Mouse (Mus musculus): ENCODE measurements around the gene Hoxb2.
A peak's percentile ranks its signal among the peaks of the same experiment; 100 is the strongest.

Hoxb2 gene

DNA sequence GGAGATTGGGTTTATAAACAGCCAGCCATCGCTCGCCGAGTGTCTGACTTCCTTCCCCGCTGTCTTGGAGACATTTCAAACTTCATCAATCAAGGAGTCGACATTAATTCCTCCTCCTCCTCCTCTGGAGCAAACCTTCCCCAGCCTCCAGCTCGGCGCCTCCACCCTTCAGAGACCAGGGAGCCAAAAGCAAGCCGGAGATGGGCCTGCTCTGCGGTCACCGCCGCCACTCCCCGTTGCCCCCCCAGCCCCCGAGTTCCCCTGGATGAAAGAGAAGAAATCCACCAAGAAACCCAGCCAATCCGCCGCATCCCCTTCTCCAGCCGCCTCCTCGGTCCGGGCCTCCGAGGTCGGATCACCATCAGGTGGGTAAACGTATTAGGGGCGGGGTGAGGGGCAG lies 1.5 kb downstream of the Hoxb2 start:
- DNase-seq, result peak; percentile 77 to 84

DNA sequence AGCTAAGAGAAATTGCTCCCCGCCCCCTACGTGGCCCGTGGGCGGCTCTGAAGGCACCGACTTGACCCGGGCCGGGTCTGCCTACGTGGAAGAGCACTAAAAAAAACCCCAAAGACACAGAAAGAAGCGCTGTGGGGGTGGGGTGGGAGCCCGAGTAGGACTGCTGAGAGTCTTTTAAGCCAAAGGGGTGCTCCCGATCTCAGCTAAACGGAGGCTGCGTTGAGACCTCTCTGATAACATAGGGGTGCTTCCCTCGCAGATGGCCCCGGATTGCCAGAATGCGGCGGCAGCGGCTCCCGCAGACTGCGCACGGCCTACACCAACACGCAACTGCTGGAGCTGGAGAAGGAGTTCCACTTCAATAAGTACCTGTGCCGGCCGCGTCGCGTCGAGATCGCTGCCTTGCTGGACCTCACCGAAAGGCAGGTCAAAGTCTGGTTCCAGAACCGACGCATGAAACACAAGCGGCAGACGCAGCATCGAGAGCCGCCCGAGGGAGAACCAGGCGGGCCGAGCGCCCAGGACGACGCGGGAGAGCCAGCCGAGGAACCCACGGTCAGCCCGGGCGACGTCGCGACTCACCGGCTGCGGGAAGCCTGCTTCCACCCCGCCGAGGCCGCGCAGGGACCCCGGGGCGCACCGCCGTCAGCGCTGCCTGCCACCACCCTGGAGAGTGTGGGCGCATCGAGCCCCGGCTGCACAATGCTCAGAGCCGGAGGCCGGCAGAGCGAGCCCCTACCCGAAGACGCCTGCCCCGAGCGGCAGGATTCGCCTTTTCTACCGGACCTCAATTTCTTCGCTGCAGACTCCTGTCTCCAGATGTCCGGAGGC lies 2.6 kb downstream of the Hoxb2 start:
- peak; percentile 75 to 84 for DNase-seq

DNA sequence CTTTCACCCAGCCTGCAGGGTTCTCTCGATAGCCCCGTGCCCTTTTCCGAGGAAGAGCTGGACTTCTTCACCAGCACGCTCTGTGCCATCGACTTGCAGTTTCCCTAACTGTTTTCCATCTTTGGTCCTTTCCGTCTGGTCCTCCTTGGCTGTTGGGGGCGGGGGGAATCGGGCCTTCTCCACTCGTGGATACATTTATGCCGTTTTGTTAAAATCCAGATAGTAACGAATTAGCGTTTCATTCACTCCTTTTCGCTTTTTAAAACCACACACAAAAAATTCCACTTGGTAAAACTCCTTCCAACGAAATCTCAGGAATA lies 3.2 kb downstream of the Hoxb2 start:
- no peak for DNase-seq

DNA sequence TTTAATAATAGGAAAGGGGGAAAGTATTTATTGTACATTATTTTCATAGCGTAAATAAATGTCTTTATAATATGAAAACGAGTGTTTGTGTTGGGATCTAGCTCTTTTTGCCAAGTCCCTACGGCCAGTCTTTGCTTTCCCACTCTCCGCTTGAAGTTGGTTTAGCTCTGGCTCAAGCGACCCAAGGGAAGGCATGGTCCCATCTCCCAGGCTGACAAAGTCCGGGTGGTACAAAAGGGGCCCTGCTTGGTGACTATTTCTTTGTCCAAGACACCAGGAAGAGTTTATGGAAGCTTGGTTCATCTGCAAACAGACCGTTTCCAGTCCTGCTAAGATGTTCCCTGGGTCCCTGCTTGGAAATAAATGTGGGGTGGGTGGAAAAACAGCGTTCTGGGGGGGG lies 3.6 kb downstream of the Hoxb2 start:
- peak; percentile 51 to 66 for DNase-seq

DNA sequence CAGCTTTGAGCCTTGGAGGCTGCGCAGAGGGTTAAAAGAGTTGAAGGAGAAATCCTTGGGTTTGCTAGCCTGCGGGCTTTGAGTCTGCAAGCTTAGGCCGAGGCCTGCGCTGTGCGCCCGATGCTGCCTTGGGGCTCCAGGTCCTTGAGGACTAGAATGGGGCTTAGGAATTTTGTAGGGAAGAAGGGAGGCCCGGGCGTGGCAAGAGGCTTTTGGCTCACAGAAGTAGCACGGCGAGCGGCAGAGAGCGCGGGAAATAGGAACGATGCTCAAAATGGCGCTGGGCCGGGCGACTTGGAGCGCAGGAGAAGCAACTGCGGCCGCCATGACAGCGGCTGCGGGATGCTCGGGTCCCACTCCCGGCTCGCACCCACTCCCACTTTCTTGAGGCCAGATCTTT lies 4.1 kb downstream of the Hoxb2 start:
- DNase-seq, result peak; percentile 78 to 88

DNA sequence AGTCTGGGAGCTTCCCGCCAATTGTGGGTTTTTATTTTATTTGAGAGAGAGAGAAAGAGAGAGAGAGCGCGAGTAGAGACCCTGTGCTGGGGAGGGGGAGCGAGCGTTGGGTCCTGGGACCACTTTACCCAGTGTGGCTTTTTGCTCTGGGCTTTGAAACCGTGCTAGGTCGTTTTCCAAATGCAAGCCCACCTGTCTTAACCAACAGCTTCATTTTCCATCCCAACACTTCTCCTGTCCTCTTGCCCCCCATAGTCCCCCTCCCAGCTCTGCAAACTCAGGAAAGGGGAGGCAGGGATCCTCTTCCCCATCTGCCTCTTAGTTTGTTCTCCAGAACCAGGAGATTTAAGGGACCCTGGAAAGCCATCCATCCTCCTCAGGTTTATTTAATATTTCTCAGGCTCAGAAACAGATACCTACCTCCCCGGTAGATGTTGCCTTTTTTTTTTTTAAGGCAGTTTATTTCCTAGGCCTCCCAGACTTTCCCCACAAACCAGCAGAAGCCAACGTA lies 4.5 kb downstream of the Hoxb2 start:
- DNase-seq, result no peak

DNA sequence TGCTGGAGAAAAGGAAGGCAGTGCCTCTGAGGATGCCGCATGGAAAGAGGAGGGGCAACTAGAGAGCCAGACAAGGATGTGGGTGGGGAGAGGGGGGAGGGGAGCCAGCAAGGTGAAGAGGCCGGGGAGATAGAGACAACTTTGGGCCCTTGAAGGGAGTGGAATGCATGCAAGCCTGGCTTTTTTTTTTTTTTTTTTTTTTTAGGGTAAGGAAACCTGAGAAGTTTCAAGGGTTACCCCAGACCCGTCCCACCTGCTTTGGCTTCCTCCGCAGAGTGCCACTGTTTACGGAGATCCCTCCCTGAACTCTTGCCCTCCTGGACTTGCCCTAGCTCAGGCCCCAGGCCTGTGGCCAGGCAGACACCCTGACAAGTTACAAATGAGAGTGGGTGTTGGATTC lies 13.5 kb downstream of the Hoxb2 start:
- DNase-seq, result peak; percentile 43 to 59

DNA sequence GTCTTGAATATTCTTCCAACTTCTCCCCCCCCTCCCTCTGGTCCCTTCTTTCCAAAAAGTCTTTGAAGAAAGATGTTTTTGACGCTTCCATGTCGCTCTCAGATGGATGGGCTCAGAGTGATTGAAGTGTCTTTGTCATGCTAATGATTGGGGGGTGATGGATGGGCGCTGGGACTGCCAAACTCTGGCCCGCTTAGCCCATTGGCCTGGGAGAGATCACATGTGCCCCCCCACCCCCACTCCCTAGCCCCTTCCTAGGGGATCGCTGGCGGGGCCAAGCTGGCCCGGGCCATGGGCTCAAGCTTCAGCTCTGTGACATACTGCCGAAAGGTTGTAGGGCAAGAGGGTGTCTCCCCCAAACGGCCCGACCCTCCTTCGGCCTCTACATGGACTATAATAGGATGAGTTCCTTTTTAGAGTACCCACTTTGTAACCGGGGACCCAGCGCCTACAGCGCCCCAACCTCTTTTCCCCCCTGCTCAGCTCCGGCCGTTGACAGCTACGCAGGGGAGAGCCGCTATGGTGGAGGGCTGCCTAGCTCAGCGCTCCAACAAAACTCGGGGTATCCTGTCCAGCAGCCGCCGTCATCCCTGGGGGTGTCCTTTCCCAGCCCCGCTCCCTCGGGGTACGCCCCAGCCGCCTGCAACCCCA lies 15.2 kb downstream of the Hoxb2 start, which contains the start of gene Hoxb1:
TSS of gene Hoxb1 (plus strand) at position 312 of the 651 bp plus-strand sequence.
- DNase-seq, result no peak

DNA sequence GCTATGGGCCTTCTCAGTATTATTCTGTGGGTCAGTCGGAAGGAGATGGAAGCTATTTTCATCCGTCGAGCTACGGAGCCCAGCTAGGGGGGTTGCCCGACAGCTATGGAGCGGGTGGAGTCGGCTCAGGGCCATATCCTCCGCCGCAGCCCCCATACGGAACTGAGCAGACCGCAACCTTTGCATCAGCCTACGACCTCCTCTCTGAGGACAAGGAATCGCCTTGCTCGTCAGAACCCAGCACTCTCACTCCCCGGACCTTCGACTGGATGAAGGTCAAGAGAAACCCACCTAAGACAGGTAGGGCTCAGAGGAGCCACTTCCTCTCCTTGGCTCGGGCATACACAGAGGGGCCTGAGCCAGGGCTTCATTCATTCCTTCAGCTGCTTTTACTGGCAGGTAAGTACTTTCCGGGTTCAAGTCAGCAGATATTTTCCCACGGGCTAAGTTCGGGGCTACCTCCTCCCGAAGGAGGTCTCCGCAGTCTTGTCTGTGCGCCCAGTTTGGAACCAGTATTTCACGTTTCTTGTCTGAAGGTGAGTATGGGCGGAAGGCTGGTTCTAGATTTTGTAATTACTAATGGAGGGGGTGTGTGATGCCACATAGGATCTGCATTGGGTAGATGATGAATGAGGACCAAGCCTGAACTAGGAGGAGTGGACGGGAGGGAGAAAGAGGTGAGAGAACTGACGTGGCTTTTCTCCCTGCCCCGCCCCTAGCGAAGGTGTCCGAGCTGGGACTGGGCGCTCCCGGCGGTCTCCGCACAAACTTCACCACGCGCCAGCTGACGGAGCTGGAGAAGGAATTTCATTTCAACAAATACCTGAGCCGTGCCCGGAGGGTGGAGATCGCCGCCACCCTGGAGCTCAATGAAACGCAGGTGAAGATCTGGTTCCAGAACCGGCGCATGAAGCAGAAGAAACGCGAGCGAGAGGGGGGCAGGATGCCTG lies 16.0 kb downstream of the Hoxb2 start:
- DNase-seq, result peak; percentile 64 to 77

DNA sequence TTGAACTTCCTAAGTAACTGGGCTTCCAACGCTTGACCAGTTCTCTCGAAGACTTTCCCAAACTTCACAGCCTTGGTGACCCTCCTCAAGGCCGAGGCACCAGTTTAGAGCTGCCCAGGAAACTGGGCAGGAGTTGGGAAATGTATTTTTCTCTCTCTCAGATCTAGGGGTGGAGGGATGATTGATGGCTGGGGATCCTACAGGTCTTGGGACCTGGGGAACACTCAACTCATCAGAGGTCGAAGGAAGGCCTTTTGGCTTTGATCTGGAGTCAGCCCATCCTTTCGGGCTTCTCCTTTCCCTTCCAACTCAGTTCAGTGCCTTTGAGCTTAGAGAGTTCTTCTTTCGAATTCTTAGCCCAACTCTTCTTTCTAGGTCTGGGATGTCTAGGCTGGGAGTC lies 16.8 kb downstream of the Hoxb2 start:
- no peak for DNase-seq

DNA sequence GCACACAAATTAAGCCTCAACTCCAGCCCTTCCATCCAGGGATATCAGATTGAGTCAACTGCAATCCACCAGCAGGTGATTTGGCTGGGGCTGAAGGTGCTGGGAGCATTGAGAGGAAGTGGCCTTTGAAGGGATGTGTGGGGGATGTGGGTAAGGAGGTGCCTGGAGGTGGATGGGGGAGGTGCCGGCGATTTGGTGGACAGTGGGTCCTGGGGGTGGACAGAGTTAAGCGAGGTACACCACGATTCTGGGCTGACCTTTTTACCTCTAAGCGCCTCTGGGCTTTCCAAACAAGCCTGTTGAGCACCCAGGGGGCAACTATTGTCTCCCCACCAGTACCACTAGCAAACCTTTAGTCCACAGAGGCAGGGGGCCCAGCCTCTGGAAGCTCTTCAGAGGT lies 18.4 kb downstream of the Hoxb2 start:
- no peak for DNase-seq

DNA sequence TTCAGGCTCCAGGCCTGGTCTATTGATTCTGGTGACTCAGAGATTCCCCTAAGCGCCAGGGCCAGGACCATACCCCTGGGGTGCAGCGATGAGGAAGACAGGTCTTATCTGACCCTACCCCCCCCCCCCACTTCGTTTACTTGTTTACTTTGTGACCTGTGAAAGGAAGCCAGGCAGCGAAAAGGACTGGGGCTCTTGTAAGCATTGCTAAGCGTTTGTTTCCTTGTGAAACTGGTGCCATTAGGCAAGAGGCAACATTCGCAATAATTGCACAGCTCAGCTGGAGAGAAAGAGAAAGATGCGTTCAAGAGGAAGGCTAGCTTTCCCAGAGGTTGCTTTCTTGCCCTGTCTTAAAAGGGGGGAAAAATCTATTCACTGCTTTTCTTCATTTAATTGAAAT lies 18.8 kb downstream of the Hoxb2 start:
- DNase-seq, result no peak

DNA sequence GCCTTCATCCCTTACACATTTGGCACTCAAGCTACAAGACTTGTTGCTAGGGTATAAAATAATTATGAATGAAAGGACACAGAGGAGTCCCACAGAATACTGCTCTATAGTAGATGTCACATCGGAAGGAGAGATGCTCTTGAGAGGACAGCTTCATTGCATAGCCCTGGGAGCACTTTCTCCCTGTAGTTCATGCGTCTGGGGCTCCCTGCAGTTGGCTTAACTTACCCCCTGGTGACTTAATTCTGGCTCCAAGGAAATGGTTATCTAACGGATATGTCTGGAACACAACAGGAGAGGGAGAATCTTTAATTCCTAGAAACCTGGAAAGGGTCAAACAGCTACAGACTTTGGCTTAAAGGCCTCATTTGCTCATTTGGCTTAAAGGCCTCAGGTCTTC lies 21.4 kb downstream of the Hoxb2 start:
- no peak for DNase-seq

DNA sequence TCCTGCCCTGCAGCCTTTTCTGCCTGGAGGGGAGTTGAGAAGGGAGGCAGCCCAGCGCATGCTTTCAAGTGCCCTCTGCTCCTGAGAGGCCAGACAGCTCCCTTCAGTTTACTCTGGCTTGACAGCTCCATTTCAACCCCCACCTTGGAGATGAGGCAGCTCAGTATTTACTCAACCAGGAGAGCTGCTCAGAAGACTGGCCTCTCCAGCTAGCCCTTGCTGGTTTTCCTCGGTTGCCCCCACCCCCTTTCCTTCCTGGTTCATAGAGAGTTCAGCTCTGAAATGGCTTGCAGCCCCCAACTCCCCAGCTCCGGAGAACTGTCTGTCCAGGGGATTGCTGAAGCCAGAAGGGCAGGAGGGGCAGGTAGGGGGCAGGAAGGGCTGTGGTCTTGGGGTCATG lies 22.2 kb downstream of the Hoxb2 start:
- peak; percentile 35 to 58 for DNase-seq

DNA sequence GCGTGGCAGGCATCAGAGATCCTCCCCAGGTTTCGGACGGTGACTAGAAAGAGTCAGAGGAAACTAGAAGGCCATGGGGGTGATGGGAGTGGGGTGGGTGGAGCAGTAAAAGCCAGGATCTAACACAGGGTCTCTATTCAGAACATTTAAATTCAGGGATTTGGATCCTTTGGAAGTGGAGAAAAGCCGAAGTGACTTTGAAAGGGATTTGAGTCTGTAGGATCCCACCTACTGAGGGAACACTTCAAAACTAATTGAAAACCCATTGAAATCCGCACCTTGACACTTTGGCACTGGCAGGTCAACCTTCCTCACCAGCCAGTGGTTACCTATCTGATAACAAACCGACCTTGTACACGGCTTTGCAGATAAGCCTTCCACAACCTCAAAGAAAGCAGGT lies 24.5 kb downstream of the Hoxb2 start:
- DNase-seq, result no peak

DNA sequence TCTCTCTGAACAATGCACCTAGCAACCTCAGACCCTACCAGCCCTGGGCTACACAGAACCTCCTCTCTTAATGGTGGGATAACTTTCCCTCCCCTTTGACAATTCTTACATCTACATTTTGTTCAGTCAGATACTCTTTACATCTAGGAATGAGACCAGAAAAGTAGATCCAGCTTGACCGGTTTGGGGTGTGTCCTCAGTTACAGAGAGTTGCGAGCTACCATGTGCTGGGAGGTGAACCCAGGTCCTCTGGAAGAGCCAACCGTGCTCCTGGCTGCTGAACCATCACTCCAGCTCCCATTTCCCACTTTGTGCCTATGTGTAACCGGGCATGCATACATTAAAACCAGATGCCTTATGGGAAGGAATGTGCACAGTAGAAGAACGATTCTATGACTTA lies 33.1 kb downstream of the Hoxb2 start:
- no peak for DNase-seq

DNA sequence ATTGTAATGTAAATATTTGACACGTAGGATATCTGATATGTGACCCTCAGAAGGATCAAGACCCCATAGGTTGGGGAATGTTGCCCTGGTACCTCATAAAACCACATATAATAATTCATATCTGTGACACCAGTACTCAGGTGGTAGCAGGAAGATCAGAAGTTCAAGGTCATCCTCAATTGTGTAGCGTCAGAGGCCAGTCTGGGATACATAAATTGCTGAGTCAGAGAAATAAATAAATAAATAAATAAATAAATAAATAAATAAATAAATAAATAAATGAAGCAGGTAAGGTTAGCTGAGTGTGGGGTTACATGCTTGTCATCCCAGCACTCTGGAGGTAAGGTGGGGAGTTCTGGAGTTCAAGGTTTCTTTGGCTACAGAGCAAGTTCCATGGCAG lies 37.3 kb downstream of the Hoxb2 start:
- no peak for DNase-seq

DNA sequence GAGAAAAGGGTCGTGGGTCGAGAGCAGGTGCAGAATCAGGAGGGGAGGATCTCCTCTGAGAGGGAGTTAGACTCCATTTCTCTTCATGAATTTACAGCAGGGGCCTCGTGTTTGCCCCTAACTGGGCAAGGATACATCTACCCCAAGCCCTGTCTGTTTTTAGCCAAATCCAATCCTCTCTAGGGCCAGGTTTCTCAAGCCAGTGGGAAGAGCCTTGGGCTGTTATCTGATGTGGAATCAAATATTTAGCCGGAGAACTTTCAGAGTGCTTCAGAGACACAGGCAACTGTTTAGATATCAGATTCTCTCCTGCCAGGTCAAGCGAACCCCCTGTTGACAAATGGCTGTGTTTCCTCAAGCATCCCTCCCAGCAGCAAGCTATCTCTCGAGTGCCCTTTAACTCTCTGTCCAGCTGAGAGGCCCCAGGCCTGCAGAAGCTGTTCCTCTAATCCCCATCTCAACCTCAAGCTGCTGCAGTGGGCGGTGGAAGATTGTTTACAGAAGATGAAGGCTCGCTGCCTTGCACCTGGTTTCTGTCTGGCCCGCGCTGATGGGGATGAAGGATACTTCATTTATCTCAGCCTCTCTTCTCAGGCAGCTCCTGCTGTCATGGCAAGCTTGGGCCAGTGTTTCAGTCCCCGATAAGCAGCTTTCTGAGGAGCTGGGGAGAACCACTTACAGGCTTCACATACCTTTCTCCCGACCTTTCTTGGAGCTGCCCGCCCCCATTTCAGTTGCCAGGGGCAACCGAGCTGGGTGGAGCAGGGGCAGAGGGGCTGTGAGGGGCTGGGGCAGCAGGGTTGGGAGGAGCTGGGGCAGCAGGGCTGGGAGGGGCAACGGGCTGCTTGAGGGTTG lies 46.7 kb downstream of the Hoxb2 start:
- DNase-seq, result peak; percentile 46 to 60

DNA sequence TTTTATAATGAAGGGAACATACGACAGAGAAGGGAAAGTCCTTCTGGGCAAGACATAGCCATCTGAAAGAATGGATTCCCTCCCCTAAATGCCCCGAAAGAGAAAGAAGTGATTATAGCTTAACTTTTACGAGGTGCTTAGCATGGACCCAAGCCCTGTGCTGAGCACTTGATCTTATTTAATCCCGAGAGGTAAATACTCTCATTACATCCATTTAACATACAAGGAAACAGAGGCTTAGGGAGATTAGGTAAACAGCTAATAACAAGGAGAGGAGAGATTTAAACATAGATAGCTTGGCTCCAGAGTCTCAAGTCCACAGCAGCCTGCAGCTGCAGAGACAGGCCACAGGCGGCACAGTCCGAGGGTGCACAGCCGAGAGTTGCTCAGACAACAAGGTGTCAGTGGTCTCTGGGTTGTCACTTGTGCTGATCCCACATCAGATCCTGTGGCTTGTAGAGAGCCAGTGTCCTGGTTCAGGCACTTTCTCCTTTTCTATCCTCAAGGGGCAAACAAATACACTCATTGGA lies 47.5 kb downstream of the Hoxb2 start:
- peak; percentile 26 to 50 for DNase-seq

DNA sequence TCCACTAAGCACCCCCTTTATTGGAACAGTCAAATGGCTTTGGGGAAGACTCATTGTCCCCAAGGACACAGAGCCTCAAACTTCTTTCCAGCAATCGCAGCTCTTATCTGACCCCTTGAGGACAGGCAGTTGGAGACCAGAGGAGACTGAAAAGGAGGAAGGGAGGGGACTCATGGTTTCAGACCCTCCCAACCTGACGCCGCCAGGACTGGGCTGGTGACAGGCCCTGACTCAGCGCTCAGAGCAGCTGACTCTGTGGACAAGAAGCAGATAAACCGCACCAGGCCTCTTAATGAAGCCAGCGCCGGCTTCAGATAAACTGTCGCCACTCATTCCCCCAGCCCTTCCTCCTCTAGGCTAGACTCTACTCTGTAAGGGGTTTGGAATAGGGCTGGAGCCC lies 49.6 kb downstream of the Hoxb2 start:
- DNase-seq, result peak; percentile 31 to 47

Data from kidney, postnatal 4 days (tissue).